Mouse (Mus musculus): ENCODE measurements around the gene Chmp6. TPM values are rescaled to one million over a fixed set of nuclear protein-coding genes. Genes with fewer than 3 reads are reported as not detected.
A peak's percentile ranks its signal among the peaks of the same experiment; 100 is the strongest.

Chmp6 gene
- total and polyA plus RNA-seq, 3 experiments: 58.3 to 76.7 TPM; not detected in 1

DNA sequence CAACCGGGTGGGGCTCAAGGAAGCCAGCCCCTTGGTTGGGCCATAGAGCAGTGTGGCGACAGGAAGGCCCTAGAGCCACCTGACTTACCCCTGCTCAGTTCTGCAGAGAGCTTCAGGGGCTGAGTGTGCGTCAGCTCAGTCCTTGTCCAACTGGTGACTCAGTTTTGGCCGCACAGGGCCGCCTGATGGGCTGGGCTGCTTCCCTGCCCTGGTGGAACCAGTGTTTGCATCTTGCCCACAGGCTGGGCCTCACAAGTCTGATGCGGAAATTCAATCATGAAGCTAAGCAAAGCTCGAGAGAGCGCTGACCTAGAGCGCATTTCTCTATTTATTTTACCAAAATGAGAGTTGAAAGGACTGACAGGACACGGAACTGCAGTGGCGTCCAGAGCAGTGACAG lies 14.3 kb upstream of the Chmp6 start:
- TF ChIP-seq MAFK (IDR thresholded peaks at IDR 0.05; ENCODE audit: borderline replicate concordance, low read depth, low read length): no peak
- H3K9ac ChIP-seq (ENCODE audit: control insufficient read depth, low read depth, low read length, poor library complexity, severe bottlenecking): no peak overlapping the region
- H3K36me3 ChIP-seq (ENCODE audit: control insufficient read depth in 1 of 2, insufficient read depth in 2 of 2, low read length in 2 of 2): peaks cover 0 to 2% of the 10 kb centered on the region in 2 experiments; a peak in 1 of 4 replicates
- H3K4me3 ChIP-seq (ENCODE audit: control insufficient read depth in 1 of 2, insufficient read depth in 1 of 2, low read depth in 2 of 2, low read length in 2 of 2): no peak overlapping the region
- no peaks in the 10 kb centered on the region for H3K79me2 ChIP-seq (ENCODE audit: control insufficient read depth, insufficient read depth, low read length, poor library complexity)
- no peak for DNase-seq (ENCODE audit: low read depth, low spot score)
- no peaks in the 10 kb centered on the region for H3K4me1 ChIP-seq (ENCODE audit: control insufficient read depth in 1 of 2, insufficient read depth in 2 of 2, low read length in 2 of 2)
- no peaks in the 10 kb centered on the region for H3K27me3 ChIP-seq (ENCODE audit: control insufficient read depth in 1 of 2, insufficient read depth in 2 of 2, low read length in 2 of 2)
- H3K27ac ChIP-seq (ENCODE audit: control insufficient read depth, low read depth, low read length): no peak overlapping the region
- no peaks in the 10 kb centered on the region for H3K9me3 ChIP-seq (replicated peaks; ENCODE audit: insufficient read depth, low read length)

DNA sequence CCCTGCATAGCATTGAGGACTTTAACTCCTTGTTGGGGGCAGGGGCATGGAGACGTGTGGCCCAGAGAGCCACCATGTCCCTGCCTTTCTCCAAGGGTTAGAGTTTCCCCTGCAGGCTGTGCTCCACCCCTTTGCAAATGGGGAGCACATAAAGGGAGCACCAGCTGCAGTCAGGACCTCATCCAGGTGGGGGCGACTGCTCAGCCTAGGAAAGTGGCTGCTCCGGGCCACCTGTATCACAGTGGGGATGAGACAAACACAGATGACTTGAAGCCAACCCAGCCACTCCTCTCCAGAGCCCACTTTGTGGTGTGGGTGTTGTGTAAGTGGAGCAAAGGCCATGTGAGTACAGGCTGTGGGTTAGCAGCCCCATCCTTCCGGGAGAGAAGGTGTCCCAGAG lies 12.1 kb upstream of the Chmp6 start:
- Histone ChIP-seq H3K79me2 (ENCODE audit: control insufficient read depth, insufficient read depth, low read length, poor library complexity) (no peaks in the 10 kb centered on the region), H3K27me3 (ENCODE audit: control insufficient read depth in 1 of 2, insufficient read depth in 2 of 2, low read length in 2 of 2) (no peaks in the 10 kb centered on the region), H3K9ac (ENCODE audit: control insufficient read depth, low read depth, low read length, poor library complexity, severe bottlenecking) (no peak overlapping the region), H3K4me1 (ENCODE audit: control insufficient read depth in 1 of 2, insufficient read depth in 2 of 2, low read length in 2 of 2) (no peaks in the 10 kb centered on the region), H3K4me3 (ENCODE audit: control insufficient read depth in 1 of 2, insufficient read depth in 1 of 2, low read depth in 2 of 2, low read length in 2 of 2) (no peak overlapping the region), H3K27ac (ENCODE audit: control insufficient read depth, low read depth, low read length) (no peak overlapping the region), H3K9me3 (replicated peaks; ENCODE audit: insufficient read depth, low read length) (no peaks in the 10 kb centered on the region), H3K36me3 (ENCODE audit: control insufficient read depth in 1 of 2, insufficient read depth in 2 of 2, low read length in 2 of 2) (no peaks in the 10 kb centered on the region; a peak in 1 of 4 replicates)
- peak in 2 of 3 experiments; percentile 26 to 30; a peak in 2 of 6 replicates for TF ChIP-seq CTCF (IDR thresholded peaks at IDR 0.05 in 2 of 3, conservative IDR thresholded peaks at IDR 0.05 in 1 of 3; ENCODE audit: control insufficient read depth in 1 of 3, insufficient read depth in 1 of 3, low read depth in 2 of 3, low read length in 3 of 3, poor library complexity in 1 of 3, severe bottlenecking in 1 of 3)
- no peak for TF ChIP-seq MYC (IDR thresholded peaks at IDR 0.05; ENCODE audit: low read depth, low read length)
- peak; percentile 80; the same call in 1 of the 2 replicates for TF ChIP-seq POLR2AphosphoS2 (IDR thresholded peaks at IDR 0.05; ENCODE audit: low read length)
- no peak for TF ChIP-seq MAX (IDR thresholded peaks at IDR 0.05; ENCODE audit: low read length)
- DNase-seq (ENCODE audit: low read depth, low spot score): no peak

DNA sequence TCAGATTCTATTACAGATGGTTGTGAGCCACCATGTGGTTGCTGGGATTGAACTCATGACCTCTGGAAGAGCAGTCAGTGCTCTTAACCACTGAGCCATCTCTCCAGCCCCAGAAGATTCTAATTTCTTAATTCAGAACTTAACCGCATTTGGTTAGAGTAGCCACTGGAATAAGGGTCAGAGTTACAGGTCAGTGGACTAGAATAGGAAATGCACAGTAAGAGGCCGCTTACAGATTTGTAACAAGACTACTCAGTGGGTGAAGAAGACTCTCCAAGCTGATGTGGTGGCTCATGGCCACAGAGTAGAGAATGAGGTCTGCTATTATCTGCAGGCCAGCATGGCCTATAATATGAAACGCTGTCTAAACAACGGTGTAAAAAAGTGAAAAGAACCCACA lies 10.3 kb upstream of the Chmp6 start:
- Histone ChIP-seq H3K36me3 (ENCODE audit: control insufficient read depth in 1 of 2, insufficient read depth in 2 of 2, low read length in 2 of 2) (no peaks in the 10 kb centered on the region), H3K79me2 (ENCODE audit: control insufficient read depth, insufficient read depth, low read length, poor library complexity) (no peaks in the 10 kb centered on the region), H3K9me3 (replicated peaks; ENCODE audit: insufficient read depth, low read length) (no peaks in the 10 kb centered on the region), H3K27ac (ENCODE audit: control insufficient read depth, low read depth, low read length) (no peak overlapping the region), H3K9ac (ENCODE audit: control insufficient read depth, low read depth, low read length, poor library complexity, severe bottlenecking) (no peak overlapping the region), H3K4me3 (ENCODE audit: control insufficient read depth in 1 of 2, insufficient read depth in 1 of 2, low read depth in 2 of 2, low read length in 2 of 2) (no peak overlapping the region), H3K4me1 (ENCODE audit: control insufficient read depth in 1 of 2, insufficient read depth in 2 of 2, low read length in 2 of 2) (no peaks in the 10 kb centered on the region), H3K27me3 (ENCODE audit: control insufficient read depth in 1 of 2, insufficient read depth in 2 of 2, low read length in 2 of 2) (no peaks in the 10 kb centered on the region)
- DNase-seq (ENCODE audit: low read depth, low spot score): no peak
- TF ChIP-seq POLR2AphosphoS2 (IDR thresholded peaks at IDR 0.05; ENCODE audit: low read length) (no peak), TBP (IDR thresholded peaks at IDR 0.05; ENCODE audit: low read depth, low read length) (no peak), MXI1 (IDR thresholded peaks at IDR 0.05; ENCODE audit: low read depth, low read length) (no peak), RCOR1 (IDR thresholded peaks at IDR 0.05; ENCODE audit: low read depth, low read length) (no peak)

- peaks cover 0 to 6% of the 10 kb centered on the region in 2 experiments; a peak in 2 of 4 replicates for H3K4me1 ChIP-seq (ENCODE audit: control insufficient read depth in 1 of 2, insufficient read depth in 2 of 2, low read length in 2 of 2)
- peak; percentile 83 for DNase-seq (ENCODE audit: low read depth, low spot score)
- TF ChIP-seq MAZ (IDR thresholded peaks at IDR 0.05; ENCODE audit: low read depth, low read length) (peak; percentile 29; the same call in 1 of the 2 replicates), HCFC1 (IDR thresholded peaks at IDR 0.05; ENCODE audit: low read depth, low read length) (peak; percentile 40; the same call in 1 of the 2 replicates), CHD2 (IDR thresholded peaks at IDR 0.05; ENCODE audit: low read length) (no peak), RCOR1 (IDR thresholded peaks at IDR 0.05; ENCODE audit: low read depth, low read length) (no peak), TCF12 (IDR thresholded peaks at IDR 0.05; ENCODE audit: low read depth, low read length) (0 out of 2 replicates have a peak, but pooled peaks have one; percentile 27), MAX (IDR thresholded peaks at IDR 0.05; ENCODE audit: low read length) (no peak), NRF1 (IDR thresholded peaks at IDR 0.05; ENCODE audit: insufficient read depth, low read depth, low read length, poor library complexity, severe bottlenecking) (no peak), RAD21 (IDR thresholded peaks at IDR 0.05; ENCODE audit: low read depth, low read length) (peak; percentile 100), USF2 (IDR thresholded peaks at IDR 0.05; ENCODE audit: borderline replicate concordance in 1 of 2, insufficient read depth in 1 of 2, low read depth in 1 of 2, low read length in 2 of 2) (no peak), ELF1 (IDR thresholded peaks at IDR 0.05; ENCODE audit: low read depth, low read length) (no peak), SIN3A (IDR thresholded peaks at IDR 0.05; ENCODE audit: low read length) (peak; percentile 42; the same call in 1 of the 2 replicates), ZKSCAN1 (IDR thresholded peaks at IDR 0.05; ENCODE audit: low read depth, low read length) (no peak), ZMIZ1 (IDR thresholded peaks at IDR 0.05; ENCODE audit: low read depth, low read length) (no peak)
Observed at GRCm38 (mm10) chr11:119904621-119905286, 8.5 kb upstream of the Chmp6 start.

More at GRCm38 (mm10) chr11:119904621-119905286, 8.5 kb upstream of the Chmp6 start:
- no peaks in the 10 kb centered on the region; the same call in 1 of the 2 replicates for H3K79me2 ChIP-seq (ENCODE audit: control insufficient read depth, insufficient read depth, low read length, poor library complexity)
- no peak overlapping the region for H3K4me3 ChIP-seq (ENCODE audit: control insufficient read depth in 1 of 2, insufficient read depth in 1 of 2, low read depth in 2 of 2, low read length in 2 of 2)
- no peak overlapping the region for H3K27ac ChIP-seq (ENCODE audit: control insufficient read depth, low read depth, low read length)
- H3K27me3 ChIP-seq (ENCODE audit: control insufficient read depth in 1 of 2, insufficient read depth in 2 of 2, low read length in 2 of 2): no peaks in the 10 kb centered on the region
- no peak overlapping the region for H3K9ac ChIP-seq (ENCODE audit: control insufficient read depth, low read depth, low read length, poor library complexity, severe bottlenecking)
- no peaks in the 10 kb centered on the region for H3K9me3 ChIP-seq (replicated peaks; ENCODE audit: insufficient read depth, low read length)
- no peaks in the 10 kb centered on the region for H3K36me3 ChIP-seq (ENCODE audit: control insufficient read depth in 1 of 2, insufficient read depth in 2 of 2, low read length in 2 of 2)
